Mouse (Mus musculus) gastrocnemius, postnatal 14 days (tissue): ENCODE measurements at regions not wholly inside any gene's neighbourhood (a gene's known extent, or its start where the extent isn't known, plus 50 kb on each side); places are given as distances from the start of the nearest gene placed in this dataset.

Experiments used
- DNase-seq: peaks from one replicate; pipeline ENCODE4 v3.0.0; 2021; ENCODE audit warnings: mixed read lengths
- intact Hi-C: fragments of 180-260 bp; cut with DNase I; formaldehyde crosslinking; loops from one replicate; pipeline ENCODE4 v1.15.1; 2025; ENCODE audit warnings: low total_unique reads

- intact Hi-C loops = no loop called here
- no peak for DNase-seq
Observed at GRCm38 (mm10) chr3:61740088-61740487, 374.3 kb upstream of the B430305J03Rik start.

GRCm38 (mm10) chr3:61738528-61738927 is 372.8 kb upstream of the B430305J03Rik start:
- intact Hi-C loops = no loop called here
- DNase-seq = no peak

DNA sequence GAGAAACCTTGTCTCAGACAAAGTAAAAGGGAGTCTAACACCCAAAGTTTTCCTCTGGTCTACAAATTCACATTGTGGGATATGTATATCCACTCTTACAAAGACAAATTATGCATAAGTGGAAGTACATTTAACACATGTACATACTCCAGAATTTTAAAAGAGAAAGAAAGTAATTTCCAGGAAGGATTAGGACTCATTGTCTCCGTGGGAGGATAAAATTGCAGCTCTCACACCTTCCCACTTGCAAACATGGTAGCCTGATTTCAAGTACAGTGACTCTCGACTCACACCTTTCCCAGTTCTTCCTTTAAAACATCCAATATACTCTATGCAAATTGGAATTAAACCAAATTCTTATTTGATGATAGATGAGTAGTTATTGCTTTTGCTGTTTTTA is 351.0 kb upstream of the B430305J03Rik start:
- DNase-seq = no peak
- intact Hi-C loops = no loop called here

DNA sequence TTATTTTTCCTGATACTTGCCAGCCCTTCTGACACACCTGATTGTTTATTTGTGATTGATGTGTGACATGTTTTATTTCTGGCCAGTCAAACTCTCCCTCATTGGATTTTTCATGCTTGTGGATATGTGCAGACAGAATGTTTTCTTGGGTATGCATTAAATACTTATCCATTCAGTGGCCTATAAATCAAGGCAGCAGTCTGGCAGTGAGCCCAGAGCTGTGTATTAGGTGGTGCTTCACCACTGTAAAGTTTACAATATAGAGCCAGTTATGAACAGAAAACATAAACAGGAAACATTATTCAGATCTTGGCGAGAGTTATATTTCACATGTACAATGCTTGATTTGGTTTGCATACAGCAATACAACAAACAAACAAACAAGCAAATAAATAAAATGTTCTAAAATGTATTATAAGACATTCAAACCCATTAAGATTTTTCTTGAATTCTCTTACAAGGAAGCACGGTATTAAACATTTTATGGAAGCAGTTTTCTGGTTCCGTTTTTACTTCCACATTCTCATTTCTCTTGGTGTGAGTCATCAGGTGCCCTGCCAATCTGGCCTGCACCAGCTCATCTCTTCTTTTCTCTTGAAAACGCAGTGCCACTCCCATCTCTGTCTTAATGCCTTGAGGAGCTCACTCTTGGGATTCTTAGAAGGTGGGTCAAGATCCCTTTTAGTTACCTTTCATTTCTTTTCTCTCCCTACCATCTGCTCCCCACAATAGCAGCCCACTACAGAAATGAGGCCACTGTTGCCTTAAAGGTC is 322.4 kb upstream of the B430305J03Rik start:
- no peak for DNase-seq
- intact Hi-C loops = no loop called here

DNA sequence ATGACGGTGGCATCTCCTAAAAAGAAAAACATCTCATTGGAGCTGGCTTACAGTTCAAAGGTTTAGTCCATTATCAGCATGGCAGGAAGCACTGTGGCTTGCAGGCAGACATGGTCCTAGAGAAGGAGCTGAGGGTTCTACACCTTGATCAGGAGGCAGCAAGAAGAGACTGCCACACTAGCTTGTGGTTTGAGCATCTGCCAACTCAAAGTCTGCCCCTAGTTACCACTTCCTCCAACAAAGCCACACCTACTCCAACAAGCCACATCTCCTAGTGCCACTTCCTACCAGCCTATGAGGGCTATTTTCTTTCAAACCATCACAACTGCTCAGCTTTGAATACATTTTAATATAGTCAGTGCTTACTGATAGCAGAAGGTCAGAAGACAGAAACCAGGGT is 305.1 kb upstream of the B430305J03Rik start:
- intact Hi-C loops = no loop called here

DNA sequence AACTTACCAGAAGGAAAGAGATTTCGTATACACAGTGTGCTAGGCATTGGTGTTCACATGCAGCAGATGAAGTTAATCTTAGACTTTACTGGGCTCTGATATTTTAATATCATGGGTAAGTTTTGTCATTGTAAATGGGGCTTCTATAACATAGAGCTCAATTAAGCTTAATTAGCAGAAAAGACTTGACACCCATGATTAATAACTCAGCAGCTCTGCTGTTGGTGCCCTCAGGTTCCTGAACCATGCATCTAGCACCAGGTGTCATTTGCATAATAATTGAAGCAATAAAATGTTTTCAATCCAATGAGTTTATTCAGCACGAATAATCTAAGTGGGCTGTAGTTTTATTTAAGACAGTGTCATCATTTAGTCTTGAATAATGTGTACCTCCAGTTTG is 290.4 kb upstream of the B430305J03Rik start:
- intact Hi-C loops = no loop called here
- DNase-seq = no peak

More for the DNA sequence above, 305.1 kb upstream of the B430305J03Rik start:
- no peak for DNase-seq

GRCm38 (mm10) chr3:61628535-61628934 is 262.8 kb upstream of the B430305J03Rik start:
- no peak for DNase-seq
- intact Hi-C loops = no loop called here

DNA sequence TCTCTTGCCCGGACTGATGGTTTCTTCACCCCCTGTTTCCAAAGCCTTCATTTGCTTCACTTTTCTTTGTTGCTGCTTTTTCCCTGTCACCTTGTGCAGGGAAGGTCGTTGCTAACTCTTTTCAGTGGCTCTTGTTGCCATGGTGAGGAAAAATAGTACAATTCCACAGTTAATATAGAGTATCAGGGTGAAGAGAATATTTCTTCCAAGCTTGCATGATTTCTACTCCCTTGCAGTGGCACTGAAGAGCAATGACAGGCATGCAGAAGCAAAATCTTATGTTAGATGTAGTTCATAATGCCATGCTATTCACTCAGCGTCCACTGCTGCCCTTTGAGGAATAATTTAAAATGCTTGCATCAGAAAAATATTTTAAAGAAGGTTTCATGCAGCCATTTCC is 262.3 kb upstream of the B430305J03Rik start:
- no peak for DNase-seq
- intact Hi-C loops = no loop called here

DNA sequence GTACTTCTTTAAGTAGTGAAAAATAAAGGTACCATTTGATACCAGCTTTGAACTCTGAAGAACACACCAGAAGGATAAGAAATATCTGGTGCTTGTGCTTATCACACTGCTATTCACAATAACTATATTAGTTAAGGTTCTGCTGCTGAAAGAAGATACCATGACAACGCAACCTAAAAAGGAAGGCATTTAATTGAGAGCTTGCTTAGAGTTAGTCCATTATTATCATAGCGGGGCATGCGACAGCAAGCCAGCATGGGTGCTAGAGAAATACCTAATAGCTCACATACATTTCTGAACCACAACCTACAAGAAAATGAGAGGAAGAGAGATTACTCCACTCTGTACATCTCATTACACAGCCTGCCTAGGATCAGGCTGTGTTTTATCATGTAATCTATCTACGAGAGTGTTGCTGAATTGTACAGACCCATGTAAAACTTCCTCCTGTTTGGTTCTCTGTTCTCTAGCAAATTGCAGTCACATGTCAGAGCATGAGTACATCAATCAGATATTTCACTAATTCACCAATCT is 258.3 kb upstream of the B430305J03Rik start:
- intact Hi-C loops = no loop called here
- DNase-seq = no peak

GRCm38 (mm10) chr3:61605469-61605868 is 239.7 kb upstream of the B430305J03Rik start:
- no peak for DNase-seq
- intact Hi-C loops = no loop called here

- no peak for DNase-seq
- intact Hi-C loops = no loop called here
Observed at GRCm38 (mm10) chr3:61602891-61603290, 237.1 kb upstream of the B430305J03Rik start.

DNA sequence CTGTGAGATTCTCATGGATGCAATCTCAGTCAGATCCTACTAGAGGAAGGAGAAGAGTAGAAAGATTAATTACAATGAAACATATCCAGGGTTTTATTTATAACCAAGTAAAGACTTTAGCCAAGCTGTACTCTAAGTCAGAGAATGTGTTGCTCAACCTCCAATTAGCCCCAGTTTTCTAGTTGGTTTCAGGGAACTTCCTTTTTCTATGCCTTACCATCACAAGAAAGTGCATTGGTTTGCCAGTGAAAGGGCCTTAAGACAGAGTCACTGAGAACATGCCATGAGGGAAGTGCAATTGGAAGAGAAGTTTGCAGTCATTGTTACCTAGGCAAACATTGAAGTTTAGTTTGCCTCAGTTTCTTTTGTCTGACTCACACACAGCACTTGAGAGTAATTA is 229.8 kb upstream of the B430305J03Rik start:
- intact Hi-C loops = no loop called here

GRCm38 (mm10) chr3:61592342-61592741 is 226.6 kb upstream of the B430305J03Rik start:
- intact Hi-C loops = no loop called here
- DNase-seq = no peak

More for the DNA sequence above, 229.8 kb upstream of the B430305J03Rik start:
- DNase-seq = no peak

- intact Hi-C loops = no loop called here
- DNase-seq = no peak
Observed at GRCm38 (mm10) chr3:61583669-61584068, 217.9 kb upstream of the B430305J03Rik start.

DNA sequence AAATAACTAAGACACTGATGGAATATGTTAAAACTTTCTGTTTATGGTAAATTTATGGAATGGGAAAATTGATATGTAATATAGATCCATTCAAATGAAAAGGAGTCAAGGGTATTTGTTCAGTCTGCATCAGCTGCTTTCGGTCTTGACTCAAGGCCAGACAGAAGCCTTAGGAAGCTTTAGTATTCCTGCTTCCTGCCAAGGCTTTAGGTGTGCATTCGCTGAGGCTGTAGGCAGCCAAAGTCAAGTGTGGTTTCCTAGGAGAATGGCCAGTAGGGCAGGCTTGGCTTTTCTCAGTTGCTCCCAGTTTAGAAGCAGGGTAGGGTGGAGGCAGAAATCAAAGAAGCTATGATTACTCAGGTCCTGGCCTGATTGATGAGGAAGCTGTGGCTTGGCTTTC is 217.2 kb upstream of the B430305J03Rik start:
- intact Hi-C loops = no loop called here
- no peak for DNase-seq

- DNase-seq = no peak
- intact Hi-C loops = no loop called here
Observed at GRCm38 (mm10) chr3:61580252-61580651, 214.5 kb upstream of the B430305J03Rik start.

DNA sequence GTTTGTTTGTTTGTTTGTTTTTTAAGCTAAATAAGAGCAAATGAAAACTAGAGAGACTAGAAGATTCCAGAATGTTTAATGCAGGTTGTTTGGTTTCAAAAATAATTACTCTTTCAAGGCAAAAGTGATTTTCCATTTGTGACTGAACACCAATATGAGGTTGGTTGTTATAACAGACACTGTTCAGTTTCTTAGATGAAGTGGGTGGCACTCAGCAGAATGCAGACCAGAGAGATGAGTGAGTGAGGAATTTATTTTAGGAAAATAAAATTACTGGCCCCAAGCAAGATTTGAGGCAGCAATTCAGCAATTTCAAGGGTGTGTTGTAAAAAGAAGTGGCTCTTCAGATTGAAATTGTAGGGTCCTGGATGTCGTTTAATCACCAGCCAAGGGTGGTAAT is 171.4 kb upstream of the B430305J03Rik start:
- no peak for DNase-seq
- intact Hi-C loops = no loop called here

- intact Hi-C loops = no loop called here
- DNase-seq = no peak
Observed at GRCm38 (mm10) chr3:61535751-61536150, 170.0 kb upstream of the B430305J03Rik start.

DNA sequence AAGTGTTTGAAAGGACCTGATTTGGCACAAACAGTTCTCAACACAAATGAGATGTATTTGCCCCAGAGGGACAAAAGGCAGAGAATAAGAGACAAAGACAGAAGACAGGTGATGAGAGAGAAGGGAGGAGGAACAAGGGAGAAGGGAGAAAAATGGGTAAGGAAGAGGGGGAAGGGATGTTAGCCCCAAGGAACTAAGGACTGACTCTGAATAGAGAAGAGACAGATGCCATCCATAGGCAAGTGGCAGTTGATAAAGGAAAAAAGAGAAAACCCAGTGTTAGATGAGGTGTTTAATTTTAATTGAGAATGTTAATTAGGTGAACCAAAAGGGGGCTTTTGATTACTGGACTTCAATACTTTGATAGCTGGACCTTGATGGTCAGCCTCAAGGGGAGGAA is 137.4 kb upstream of the B430305J03Rik start:
- DNase-seq = no peak
- intact Hi-C loops = no loop called here

DNA sequence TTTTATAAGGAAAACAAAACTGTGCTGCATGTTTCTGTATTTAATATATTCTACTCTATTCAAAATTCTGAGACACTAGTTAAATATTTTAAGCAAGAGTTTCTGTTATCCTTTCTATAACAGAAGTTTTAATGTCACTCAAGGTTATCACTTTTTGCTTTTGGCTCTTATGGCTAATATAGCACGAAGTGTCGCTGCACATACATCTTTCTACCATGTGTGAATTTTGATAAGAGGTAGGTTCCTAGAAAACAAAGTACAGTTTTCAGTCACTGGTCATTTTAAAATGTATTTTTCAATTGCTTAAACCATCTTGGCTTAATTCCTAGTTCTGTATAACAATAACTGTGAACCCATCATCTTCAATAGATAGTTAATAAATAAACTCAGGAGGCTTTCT is 129.1 kb upstream of the B430305J03Rik start:
- intact Hi-C loops = no loop called here
- DNase-seq = no peak

- no peak for DNase-seq
- intact Hi-C loops = no loop called here
Observed at GRCm38 (mm10) chr3:61486808-61487389, 121.1 kb upstream of the B430305J03Rik start.
